Mouse (Mus musculus) embryonic facial prominence, embryonic 15.5 days (tissue): ENCODE results near the gene Ctnnbip1. TPM values are rescaled to one million over a fixed set of nuclear protein-coding genes. Genes with fewer than 3 reads are reported as not detected.

Experiments used
- ATAC-seq: fragments of 200-750 bp; cut with Nextera tagmentation; 2 replicates; pipeline ENCODE4 v1.8.0; 2017; ENCODE audit warnings: low read depth, moderate TSS enrichment; ENCODE audit not compliant: insufficient number of reproducible peaks, low FRiP score, low TSS enrichment
- H3K27ac ChIP-seq: fragments of 300-500 bp; sonication (generic); replicated peaks from 2 replicates; pipeline ENCODE4 v1.5.1; 2015; ENCODE audit warnings: mild to moderate bottlenecking, inconsistent platforms
- H3K27me3 ChIP-seq: fragments of 300-500 bp; sonication (generic); 2 replicates; pipeline ENCODE4 v1.6.1; 2015; ENCODE audit warnings: inconsistent platforms
- H3K36me3 ChIP-seq: fragments of 300-500 bp; sonication (generic); 2 replicates; pipeline ENCODE4 v1.6.1; 2015; ENCODE audit warnings: mild to moderate bottlenecking, inconsistent platforms
- H3K4me1 ChIP-seq: fragments of 300-500 bp; sonication (generic); 2 replicates; pipeline ENCODE4 v1.6.1; 2015; ENCODE audit warnings: inconsistent platforms
- H3K4me2 ChIP-seq: fragments of 300-500 bp; sonication (generic); replicated peaks from 2 replicates; pipeline ENCODE4 v1.6.1; 2015; ENCODE audit warnings: mild to moderate bottlenecking, inconsistent platforms
- H3K4me3 ChIP-seq: fragments of 300-500 bp; sonication (generic); replicated peaks from 2 replicates; pipeline ENCODE4 v1.5.1; 2015; ENCODE audit warnings: mild to moderate bottlenecking, inconsistent platforms
- H3K9ac ChIP-seq: fragments of 300-500 bp; sonication (generic); 2 replicates; pipeline ENCODE4 v1.6.1; 2015; ENCODE audit warnings: inconsistent platforms
- H3K9me3 ChIP-seq: fragments of 300-500 bp; sonication (generic); replicated peaks from 2 replicates; pipeline ENCODE4 v1.6.1; 2016; ENCODE audit warnings: inconsistent platforms
- WGBS: fragments of 180-500 bp; shearing (Covaris S2); methylation state at CpG from one replicate; pipeline ENCODE4 v1.1.7; 2015; 5-methylcytosine and 5-hydroxymethylcytosine counted together
- polyA plus RNA-seq: library from polyadenylated mRNA; unstranded; fragments of >200 nt; fragmentation: Nextera tagmentation; extraction: Ambion mirVana; gene quantifications from 2 replicates; pipeline ENCODE4 v1.2.1, GENCODE M21; 2015

The Ctnnbip1 gene
- polyA plus RNA-seq, 1 experiment from 2014 or later = 72.7 TPM

- no peak for ATAC-seq
- no peaks in the 10 kb centered on the region for H3K36me3 ChIP-seq
- H3K4me3 ChIP-seq = no peak overlapping the region
- 0 out of 2 replicates have a peak overlapping the region, but pooled peaks have one; percentile 4 for H3K4me2 ChIP-seq
- peaks cover 62% of the 10 kb centered on the region for H3K4me1 ChIP-seq
- H3K27ac ChIP-seq = peak overlapping the region; percentile 58
- H3K27me3 ChIP-seq = no peaks in the 10 kb centered on the region
- H3K9ac ChIP-seq = no peak overlapping the region
- 18% methylated on average over 5 of the region's 9 CpGs for WGBS
- H3K9me3 ChIP-seq = no peaks in the 10 kb centered on the region
These were observed 54.4 kb downstream of the Ctnnbip1 start for GRCm38 (mm10) chr4:149572446-149572845.

GRCm38 (mm10) chr4:149572851-149573250 lies 54.8 kb downstream of the Ctnnbip1 start:
- 41% methylated on average over 8 of the region's 8 CpGs for WGBS
- H3K4me1 ChIP-seq = peaks cover 58% of the 10 kb centered on the region
- H3K9ac ChIP-seq = no peak overlapping the region
- H3K4me2 ChIP-seq = 0 out of 2 replicates have a peak overlapping the region, but pooled peaks have one; percentile 4
- no peak overlapping the region for H3K4me3 ChIP-seq
- no peaks in the 10 kb centered on the region for H3K36me3 ChIP-seq
- no peaks in the 10 kb centered on the region for H3K27me3 ChIP-seq
- peak overlapping the region; percentile 58 for H3K27ac ChIP-seq
- no peak for ATAC-seq
- H3K9me3 ChIP-seq = no peaks in the 10 kb centered on the region

GRCm38 (mm10) chr4:149574391-149574821 lies 56.4 kb downstream of the Ctnnbip1 start:
- H3K27me3 ChIP-seq = no peaks in the 10 kb centered on the region
- H3K4me2 ChIP-seq = no peak overlapping the region
- no peaks in the 10 kb centered on the region for H3K9me3 ChIP-seq
- no peak overlapping the region for H3K27ac ChIP-seq
- no peak for ATAC-seq
- no peaks in the 10 kb centered on the region for H3K36me3 ChIP-seq
- 73% methylated on average over 14 of the region's 14 CpGs for WGBS
- no peak overlapping the region for H3K9ac ChIP-seq
- no peak overlapping the region for H3K4me3 ChIP-seq
- H3K4me1 ChIP-seq = peaks cover 42% of the 10 kb centered on the region

GRCm38 (mm10) chr4:149576061-149576460 lies 58.0 kb downstream of the Ctnnbip1 start:
- Histone ChIP-seq H3K9ac (no peak overlapping the region), H3K4me3 (no peak overlapping the region), H3K9me3 (no peaks in the 10 kb centered on the region), H3K36me3 (no peaks in the 10 kb centered on the region), H3K27ac (no peak overlapping the region), H3K27me3 (0 out of 2 replicates have a peak, but pooled peaks cover 4% of the 10 kb centered on the region), H3K4me2 (no peak overlapping the region), H3K4me1 (peaks cover 27% of the 10 kb centered on the region)
- no peak for ATAC-seq
- 58% methylated on average over 9 of the region's 9 CpGs for WGBS

GRCm38 (mm10) chr4:149576993-149577548 lies 59.0 kb downstream of the Ctnnbip1 start:
- Histone ChIP-seq H3K9ac (no peak overlapping the region), H3K4me3 (no peak overlapping the region), H3K27me3 (0 out of 2 replicates have a peak, but pooled peaks cover 4% of the 10 kb centered on the region), H3K4me2 (no peak overlapping the region), H3K4me1 (peaks cover 17% of the 10 kb centered on the region), H3K27ac (no peak overlapping the region), H3K9me3 (no peaks in the 10 kb centered on the region), H3K36me3 (no peaks in the 10 kb centered on the region)
- ATAC-seq = no peak
- 30% methylated on average over 4 of the region's 4 CpGs for WGBS

GRCm38 (mm10) chr4:149578085-149578681 lies 60.1 kb downstream of the Ctnnbip1 start:
- Histone ChIP-seq H3K27ac (no peak overlapping the region), H3K9ac (no peak overlapping the region), H3K4me2 (no peak overlapping the region), H3K27me3 (0 out of 2 replicates have a peak, but pooled peaks cover 4% of the 10 kb centered on the region), H3K9me3 (no peaks in the 10 kb centered on the region), H3K4me1 (peaks cover 6% of the 10 kb centered on the region), H3K36me3 (no peaks in the 10 kb centered on the region), H3K4me3 (no peak overlapping the region)
- no peak for ATAC-seq
- 63% methylated on average over 13 of the region's 13 CpGs for WGBS

GRCm38 (mm10) chr4:149578831-149579230 lies 60.8 kb downstream of the Ctnnbip1 start:
- no peak for ATAC-seq
- H3K4me3 ChIP-seq = no peak overlapping the region

GRCm38 (mm10) chr4:149585236-149585635 lies 67.2 kb downstream of the Ctnnbip1 start:
- no peak overlapping the region for H3K4me2 ChIP-seq
- H3K4me1 ChIP-seq = peaks cover 13% of the 10 kb centered on the region
- ATAC-seq = no peak
- no peak overlapping the region for H3K9ac ChIP-seq
- no peak overlapping the region for H3K4me3 ChIP-seq
- H3K27ac ChIP-seq = no peak overlapping the region
- H3K27me3 ChIP-seq = peaks cover 22% of the 10 kb centered on the region
- no peaks in the 10 kb centered on the region for H3K36me3 ChIP-seq
- 81% methylated on average over 8 of the region's 8 CpGs for WGBS
- no peaks in the 10 kb centered on the region for H3K9me3 ChIP-seq

More at GRCm38 (mm10) chr4:149578831-149579230, 60.8 kb downstream of the Ctnnbip1 start:
- no peak overlapping the region for H3K27ac ChIP-seq
- H3K9me3 ChIP-seq = no peaks in the 10 kb centered on the region
- WGBS = 37% methylated on average over 7 of the region's 7 CpGs
- no peak overlapping the region for H3K9ac ChIP-seq
- no peaks in the 10 kb centered on the region for H3K36me3 ChIP-seq
- H3K4me2 ChIP-seq = no peak overlapping the region
- H3K27me3 ChIP-seq = 0 out of 2 replicates have a peak, but pooled peaks cover 4% of the 10 kb centered on the region
- H3K4me1 ChIP-seq = 0 out of 2 replicates have a peak, but pooled peaks cover 3% of the 10 kb centered on the region

GRCm38 (mm10) chr4:149586044-149586782 lies 68.2 kb downstream of the Ctnnbip1 start, which contains the start of gene Clstn1:
Gene Clstn1 (plus strand): TSS chr4:149586468.
- peak within 1 kb of the TSS; percentile 96 for H3K4me2 ChIP-seq
- peaks cover 13% of the 10 kb centered on the region for H3K4me1 ChIP-seq
- ATAC-seq = peak; percentile 78
- H3K27me3 ChIP-seq = peaks cover 18% of the 10 kb centered on the region
- peak within 1 kb of the TSS; percentile 34; the same call in 1 of the 2 replicates for H3K27ac ChIP-seq
- H3K4me3 ChIP-seq = peak within 1 kb of the TSS; percentile 80
- H3K9me3 ChIP-seq = no peaks in the 10 kb centered on the region
- under 1% methylated on average over 85 of the region's 103 CpGs for WGBS
- peak within 1 kb of the TSS; percentile 81 for H3K9ac ChIP-seq
- no peaks in the 10 kb centered on the region for H3K36me3 ChIP-seq

GRCm38 (mm10) chr4:149586783-149587595 lies 69.0 kb downstream of the Ctnnbip1 start:
- no peaks in the 10 kb centered on the region for H3K36me3 ChIP-seq
- peak overlapping the region; percentile 96 for H3K4me2 ChIP-seq
- WGBS = under 1% methylated on average over 71 of the region's 72 CpGs
- ATAC-seq = peak; percentile 48
- peak overlapping the region; percentile 80 for H3K4me3 ChIP-seq
- H3K27ac ChIP-seq = peak overlapping the region; percentile 34; the same call in 1 of the 2 replicates
- H3K9me3 ChIP-seq = no peaks in the 10 kb centered on the region
- peaks cover 18% of the 10 kb centered on the region for H3K27me3 ChIP-seq
- peaks cover 13% of the 10 kb centered on the region for H3K4me1 ChIP-seq
- H3K9ac ChIP-seq = peak overlapping the region; percentile 81
